Mouse (Mus musculus) MEL (cell line): Measurements from ENCODE around the gene Stac2.

Experiments used
- BHLHE40 ChIP-seq: IDR thresholded peaks from 2 replicates; pipeline ENCODE4 v1.6.1; 2012; ENCODE audit warnings: low read depth, mild to moderate bottlenecking, inconsistent platforms, low read length, improper control_type of control experiment, borderline replicate concordance
- CTCF ChIP-seq, 3 experiments: IDR thresholded peaks in 2 of 3; conservative IDR thresholded peaks in 1 of 3; 2 replicates each; pipeline ENCODE4 v1.5.1; 2011 to 2012; ENCODE audit warnings: low read length in 3 of 3, low read depth in 2 of 3, mild to moderate bottlenecking in 2 of 3, improper control_type of control experiment in 1 of 3, inconsistent platforms in 1 of 3, mixed read lengths in 1 of 3, moderate library complexity in 1 of 3; ENCODE audit not compliant: control insufficient read depth in 1 of 3, insufficient read depth in 1 of 3, poor library complexity in 1 of 3, severe bottlenecking in 1 of 3
- MEF2A ChIP-seq: IDR thresholded peaks from 2 replicates; pipeline ENCODE4 v1.6.1; 2014; ENCODE audit warnings: low read depth, mild to moderate bottlenecking, inconsistent platforms, low read length, improper control_type of control experiment; ENCODE audit not compliant: poor library complexity, insufficient replicate concordance, severe bottlenecking; ENCODE audit errors: extremely low read depth
- MXI1 ChIP-seq: IDR thresholded peaks from 2 replicates; pipeline ENCODE4 v1.6.1; 2011; ENCODE audit warnings: mild to moderate bottlenecking, low read depth, low read length, improper control_type of control experiment
- POLR2A ChIP-seq, 2 experiments: IDR thresholded peaks; 2 replicates each; pipeline ENCODE4 v1.6.1; 2011 to 2012; ENCODE audit warnings: low read length in 2 of 2, mild to moderate bottlenecking in 2 of 2, control low read depth in 1 of 2, improper control_type of control experiment in 1 of 2, low read depth in 1 of 2, moderate library complexity in 1 of 2; ENCODE audit not compliant: control insufficient read depth in 1 of 2, insufficient read depth in 1 of 2, poor library complexity in 1 of 2
- TCF12 ChIP-seq: IDR thresholded peaks from 2 replicates; pipeline ENCODE4 v1.6.1; 2014; ENCODE audit warnings: low read depth, mild to moderate bottlenecking, inconsistent platforms, low read length, improper control_type of control experiment, moderate library complexity

DNA sequence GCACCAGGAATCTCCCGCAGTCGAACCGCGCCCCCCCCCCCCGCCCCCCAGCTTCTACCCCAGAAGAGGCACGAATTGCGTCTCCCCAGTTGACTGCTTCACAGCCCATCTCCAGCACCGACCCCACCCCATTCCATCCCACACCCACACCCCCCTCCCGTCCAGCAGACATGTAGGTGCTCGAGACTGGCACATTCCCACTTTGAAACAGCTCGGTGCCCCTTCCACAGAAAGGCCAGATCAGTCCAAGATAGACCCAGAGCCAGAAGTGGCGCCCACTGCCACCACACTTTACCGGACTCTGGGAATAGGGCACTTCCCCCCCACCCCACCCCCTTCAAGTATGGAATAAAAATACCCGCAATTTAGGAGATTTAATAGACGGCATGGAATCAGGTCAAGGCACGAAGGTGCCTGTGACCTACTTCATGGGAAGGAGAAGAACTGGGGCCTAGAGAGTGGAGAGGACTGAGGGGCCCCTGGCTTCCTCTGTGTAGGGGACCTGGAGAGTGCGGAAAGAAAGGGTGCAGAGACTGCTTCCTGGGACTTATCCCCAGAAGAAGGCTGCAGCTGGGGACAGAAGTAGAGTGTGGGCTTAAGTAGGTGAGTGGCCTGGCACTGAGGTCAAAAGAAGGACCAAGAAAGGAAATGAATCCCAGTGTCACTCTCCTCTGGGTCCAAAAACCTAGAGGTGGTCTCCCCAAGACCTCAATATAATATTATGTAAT is 66.4 kb downstream of the Stac2 start:
- TF ChIP-seq MEF2A (no peak), POLR2A (IDR thresholded peaks at IDR 0.05; ENCODE audit: control insufficient read depth in 1 of 2, insufficient read depth in 1 of 2, low read depth in 1 of 2, low read length in 2 of 2, poor library complexity in 1 of 2) (no peak), MXI1 (no peak), BHLHE40 (no peak), CTCF (IDR thresholded peaks at IDR 0.05 in 2 of 3, conservative IDR thresholded peaks at IDR 0.05 in 1 of 3; ENCODE audit: control insufficient read depth in 1 of 3, insufficient read depth in 1 of 3, low read depth in 2 of 3, low read length in 3 of 3, poor library complexity in 1 of 3, severe bottlenecking in 1 of 3) (no peak), TCF12 (no peak)
